Mouse (Mus musculus) kidney, embryonic 16.5 days (tissue): ENCODE measurements around the gene Ifrd1. TPM values are rescaled to one million over a fixed set of nuclear protein-coding genes. Genes with fewer than 3 reads are reported as not detected.
A peak's percentile ranks its signal among the peaks of the same experiment; 100 is the strongest.
"Not testable (repeated sequence)": the region's sequence is repeated elsewhere in the genome, so short reads cannot be mapped to it uniquely, and the experiment has no call there.

Experiments
- ATAC-seq: fragments of 200-750 bp; cut with Nextera tagmentation; 2 replicates; pipeline ENCODE4 v1.8.0; 2017; ENCODE audit warnings: moderate TSS enrichment; ENCODE audit not compliant: low FRiP score, low TSS enrichment
- H3K27ac ChIP-seq: fragments of 300-500 bp; sonication (generic); 2 replicates; pipeline ENCODE4 v1.5.1; 2014; ENCODE audit warnings: low read length
- H3K27me3 ChIP-seq: fragments of 300-500 bp; sonication (generic); 2 replicates; pipeline ENCODE4 v1.6.1; 2014; ENCODE audit warnings: low read length, control low read depth, mixed read lengths; ENCODE audit not compliant: insufficient read depth
- H3K36me3 ChIP-seq: fragments of 300-500 bp; sonication (generic); 2 replicates; pipeline ENCODE4 v1.6.1; 2014; ENCODE audit warnings: low read length, control low read depth, mixed read lengths; ENCODE audit not compliant: insufficient read depth
- H3K4me1 ChIP-seq: fragments of 300-500 bp; sonication (generic); 2 replicates; pipeline ENCODE4 v1.6.1; 2014; ENCODE audit warnings: low read length, control low read depth, mixed read lengths; ENCODE audit not compliant: insufficient read depth
- H3K4me2 ChIP-seq: fragments of 300-500 bp; sonication (generic); replicated peaks from 2 replicates; pipeline ENCODE4 v1.6.1; 2014; ENCODE audit warnings: low read depth, low read length
- H3K4me3 ChIP-seq: fragments of 300-500 bp; sonication (generic); 2 replicates; pipeline ENCODE4 v1.5.1; 2014; ENCODE audit warnings: mild to moderate bottlenecking, low read length
- H3K9ac ChIP-seq: fragments of 300-500 bp; sonication (generic); replicated peaks from 2 replicates; pipeline ENCODE4 v1.6.1; 2014; ENCODE audit warnings: low read length
- H3K9me3 ChIP-seq: fragments of 300-500 bp; sonication (generic); 2 replicates; pipeline ENCODE4 v1.6.1; 2016; ENCODE audit warnings: low read length, control low read depth
- WGBS: fragments of 180-500 bp; shearing (Covaris S2); extraction: QIAGEN DNeasy Blood & Tissue Kit; methylation state at CpG from one replicate; pipeline ENCODE4 v1.1.7; 2014; 5-methylcytosine and 5-hydroxymethylcytosine counted together
- microRNA counts: library from miRNA; unstranded; fragments of <30 nt; microRNA quantifications from one replicate; lab custom pipeline; 2016
- microRNA-seq: library from miRNA; unstranded; fragments of <30 nt; microRNA quantifications from one replicate; pipeline ENCODE4, GENCODE M21; 2016
- polyA plus RNA-seq: library from polyadenylated mRNA; unstranded; fragments of >200 nt; fragmentation: Nextera tagmentation; extraction: Ambion mirVana; gene quantifications from 2 replicates; pipeline ENCODE4 v1.2.1, GENCODE M21; 2015

Gene Ifrd1
- polyA plus RNA-seq, 1 experiment from 2014 or later = 88.7 TPM

DNA sequence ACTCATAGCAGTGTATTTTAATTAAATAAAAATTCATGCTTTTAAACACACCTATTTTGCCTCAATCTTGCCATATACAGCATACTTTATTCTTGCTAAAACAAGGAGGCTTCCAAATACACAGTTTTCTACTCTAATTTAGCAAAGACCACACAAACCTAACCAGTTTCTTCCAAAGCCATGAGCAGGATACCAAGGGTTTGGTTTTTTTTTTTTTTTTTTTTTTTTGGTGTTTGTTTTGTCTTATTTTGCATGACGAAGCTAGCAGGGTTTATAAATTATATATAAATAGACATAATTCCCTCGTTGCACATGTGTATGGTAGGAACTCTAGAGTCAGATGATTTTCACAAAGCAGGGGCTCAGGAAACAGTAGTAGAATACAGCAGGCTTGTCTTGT, 72.1 kb downstream of the Ifrd1 start:
- Histone ChIP-seq H3K4me1 (no peaks in the 10 kb centered on the region), H3K36me3 (no peaks in the 10 kb centered on the region), H3K4me3 (no peak overlapping the region), H3K4me2 (no peak overlapping the region), H3K27ac (no peak overlapping the region), H3K9ac (no peak overlapping the region), H3K9me3 (no peaks in the 10 kb centered on the region), H3K27me3 (no peaks in the 10 kb centered on the region)
- 79% methylated on average over 2 of the region's 2 CpGs for WGBS
- no peak for ATAC-seq

DNA sequence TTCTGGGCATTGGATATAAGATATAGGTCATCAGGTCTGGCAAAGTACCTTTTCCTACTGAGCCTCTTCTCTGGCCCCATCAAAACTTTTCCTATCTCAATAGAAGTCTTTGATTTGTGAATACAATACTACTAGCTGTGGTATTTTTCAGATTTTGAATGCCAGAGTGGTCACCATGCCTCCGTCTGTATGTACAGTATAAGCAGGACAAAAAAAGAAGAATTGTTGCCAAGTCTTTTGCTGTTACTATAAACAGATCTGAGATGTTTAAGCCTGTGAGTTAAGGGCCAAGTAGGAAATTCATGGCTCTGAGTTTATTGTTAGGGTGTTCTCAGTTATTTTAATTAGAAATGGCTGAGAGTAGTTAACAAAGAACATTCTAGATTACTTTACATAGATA, 73.1 kb downstream of the Ifrd1 start:
- H3K36me3 ChIP-seq, H3K4me3 ChIP-seq, ATAC-seq, H3K27ac ChIP-seq, H3K4me1 ChIP-seq, H3K9me3 ChIP-seq, H3K9ac ChIP-seq, H3K27me3 ChIP-seq, H3K4me2 ChIP-seq: not testable (repeated sequence)
- 59% methylated on average over 1 of the region's 1 CpGs for WGBS

DNA sequence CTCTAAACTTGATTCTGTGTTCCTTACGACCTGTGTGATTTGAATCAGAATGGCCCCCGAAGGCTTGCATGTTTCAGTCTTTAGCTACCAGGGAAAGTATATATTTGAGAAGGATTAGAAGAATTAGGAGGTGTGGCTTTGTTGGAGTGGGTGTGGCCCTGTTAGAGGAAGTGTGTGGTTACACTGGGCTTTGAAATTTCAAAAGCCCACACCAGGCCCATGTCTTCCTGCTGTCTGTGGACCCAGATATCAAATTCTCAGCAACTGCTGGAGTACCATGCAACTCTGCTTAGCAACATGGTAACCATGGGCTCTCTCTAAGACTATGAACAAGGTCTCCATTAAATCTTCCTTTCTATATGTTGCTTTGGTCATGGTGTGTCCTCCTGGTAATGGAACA, 76.7 kb downstream of the Ifrd1 start:
- Histone ChIP-seq H3K9ac (no peak overlapping the region), H3K4me1 (no peaks in the 10 kb centered on the region), H3K27ac (no peak overlapping the region), H3K36me3 (no peaks in the 10 kb centered on the region), H3K27me3 (no peaks in the 10 kb centered on the region), H3K9me3 (no peaks in the 10 kb centered on the region), H3K4me3 (no peak overlapping the region), H3K4me2 (no peak overlapping the region)
- no peak for ATAC-seq
- 80% methylated on average over 2 of the region's 2 CpGs for WGBS

DNA sequence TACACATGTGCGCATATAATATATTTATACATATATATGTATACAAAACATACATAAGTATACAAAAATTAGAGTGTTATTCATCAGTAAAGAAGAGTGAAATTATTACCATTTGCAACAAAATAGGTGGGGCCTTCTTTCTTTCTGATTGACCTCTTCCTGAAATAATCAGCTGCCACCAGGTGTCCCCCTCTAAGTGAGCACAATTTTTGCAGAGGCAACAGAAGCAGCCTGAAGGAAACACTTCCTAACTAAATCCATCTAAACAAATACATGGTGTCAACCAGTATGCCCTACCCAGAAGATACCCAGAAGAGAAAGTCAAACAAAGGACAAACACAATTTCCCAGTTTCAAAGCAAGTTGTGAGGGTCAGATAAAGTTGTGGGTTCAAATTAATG, 78.6 kb downstream of the Ifrd1 start:
- H3K36me3 ChIP-seq = no peaks in the 10 kb centered on the region
- no peak overlapping the region for H3K9ac ChIP-seq
- 88% methylated on average over 1 of the region's 1 CpGs for WGBS
- ATAC-seq = no peak
- no peaks in the 10 kb centered on the region for H3K9me3 ChIP-seq
- H3K4me1 ChIP-seq = no peaks in the 10 kb centered on the region
- no peak overlapping the region for H3K27ac ChIP-seq
- no peak overlapping the region for H3K4me2 ChIP-seq
- H3K4me3 ChIP-seq = no peak overlapping the region
- H3K27me3 ChIP-seq = no peaks in the 10 kb centered on the region

DNA sequence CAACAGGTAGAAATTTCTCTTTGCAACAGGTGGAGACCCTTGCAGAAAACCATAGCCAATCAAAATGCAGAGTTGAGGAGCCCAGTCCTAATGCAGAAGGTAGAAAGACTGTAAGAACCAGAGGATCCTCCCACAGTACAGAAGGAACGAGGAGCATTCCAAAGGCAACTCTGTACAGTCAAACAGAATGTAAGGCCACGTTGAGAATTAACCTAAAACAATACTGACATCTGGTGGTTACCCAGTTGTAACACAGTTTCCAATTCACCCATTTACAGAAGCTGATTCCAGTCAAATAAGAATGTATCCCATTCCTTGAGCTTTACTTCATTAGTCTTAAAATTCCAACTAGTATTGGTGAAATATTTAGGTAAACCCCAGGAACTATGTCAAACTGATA, 83.7 kb downstream of the Ifrd1 start:
- no peaks in the 10 kb centered on the region for H3K4me1 ChIP-seq
- H3K9me3 ChIP-seq = no peaks in the 10 kb centered on the region
- no peak overlapping the region for H3K4me3 ChIP-seq
- H3K27me3 ChIP-seq = no peaks in the 10 kb centered on the region
- H3K9ac ChIP-seq = no peak overlapping the region
- no peak overlapping the region for H3K27ac ChIP-seq
- 1% methylated on average over 2 of the region's 2 CpGs for WGBS
- peak; percentile 86 for ATAC-seq
- H3K4me2 ChIP-seq = no peak overlapping the region
- no peaks in the 10 kb centered on the region for H3K36me3 ChIP-seq

DNA sequence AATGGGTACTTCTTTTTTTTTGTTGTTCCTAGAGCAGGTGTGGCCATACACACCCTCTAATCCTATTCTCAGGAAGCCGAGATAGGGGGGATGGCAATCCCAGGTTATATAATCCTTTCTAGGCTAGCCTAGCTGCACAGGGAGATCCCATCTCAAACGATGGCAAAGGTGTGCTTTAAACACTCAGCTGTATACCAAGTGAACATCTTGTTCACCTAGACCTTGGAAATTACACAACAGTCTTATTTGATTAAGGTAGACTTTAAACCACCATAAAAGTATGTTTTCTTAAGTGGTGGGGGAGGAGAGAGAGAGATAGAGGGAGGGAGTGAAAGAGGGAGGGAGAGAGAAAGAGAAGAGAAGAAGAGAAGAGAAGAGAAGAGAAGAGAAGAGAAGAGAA, 87.5 kb downstream of the Ifrd1 start:
- Histone ChIP-seq H3K27ac (no peak overlapping the region), H3K36me3 (no peaks in the 10 kb centered on the region), H3K27me3 (no peaks in the 10 kb centered on the region), H3K9ac (no peak overlapping the region), H3K4me3 (no peak overlapping the region), H3K4me2 (no peak overlapping the region), H3K4me1 (no peaks in the 10 kb centered on the region), H3K9me3 (no peaks in the 10 kb centered on the region)
- no peak for ATAC-seq
- WGBS = 76% methylated on average over 2 of the region's 2 CpGs

DNA sequence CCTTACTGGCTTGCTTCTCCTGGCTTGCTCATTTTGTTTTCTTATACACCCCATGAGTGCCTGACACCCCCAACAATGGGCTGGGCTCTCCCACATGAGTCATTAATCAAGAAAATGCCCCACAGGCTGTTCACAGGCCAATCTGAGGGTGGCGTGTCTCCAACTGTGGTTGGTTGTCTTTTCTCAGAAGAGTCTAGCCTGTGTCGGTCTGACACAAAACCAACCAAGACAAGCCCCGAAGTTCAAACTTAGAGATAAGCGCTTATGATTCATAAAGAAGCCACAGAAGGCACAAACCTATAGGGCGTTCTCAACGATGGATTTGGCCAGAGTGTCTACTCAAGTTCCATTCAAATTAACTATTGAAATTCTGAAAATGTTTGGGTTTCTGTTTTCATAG, 94.1 kb downstream of the Ifrd1 start:
- WGBS = 92% methylated on average over 6 of the region's 6 CpGs
- Histone ChIP-seq H3K9me3 (no peaks in the 10 kb centered on the region), H3K4me2 (no peak overlapping the region), H3K27ac (no peak overlapping the region), H3K4me1 (no peaks in the 10 kb centered on the region), H3K36me3 (no peaks in the 10 kb centered on the region), H3K4me3 (no peak overlapping the region), H3K27me3 (no peaks in the 10 kb centered on the region), H3K9ac (no peak overlapping the region)
- ATAC-seq = no peak

DNA sequence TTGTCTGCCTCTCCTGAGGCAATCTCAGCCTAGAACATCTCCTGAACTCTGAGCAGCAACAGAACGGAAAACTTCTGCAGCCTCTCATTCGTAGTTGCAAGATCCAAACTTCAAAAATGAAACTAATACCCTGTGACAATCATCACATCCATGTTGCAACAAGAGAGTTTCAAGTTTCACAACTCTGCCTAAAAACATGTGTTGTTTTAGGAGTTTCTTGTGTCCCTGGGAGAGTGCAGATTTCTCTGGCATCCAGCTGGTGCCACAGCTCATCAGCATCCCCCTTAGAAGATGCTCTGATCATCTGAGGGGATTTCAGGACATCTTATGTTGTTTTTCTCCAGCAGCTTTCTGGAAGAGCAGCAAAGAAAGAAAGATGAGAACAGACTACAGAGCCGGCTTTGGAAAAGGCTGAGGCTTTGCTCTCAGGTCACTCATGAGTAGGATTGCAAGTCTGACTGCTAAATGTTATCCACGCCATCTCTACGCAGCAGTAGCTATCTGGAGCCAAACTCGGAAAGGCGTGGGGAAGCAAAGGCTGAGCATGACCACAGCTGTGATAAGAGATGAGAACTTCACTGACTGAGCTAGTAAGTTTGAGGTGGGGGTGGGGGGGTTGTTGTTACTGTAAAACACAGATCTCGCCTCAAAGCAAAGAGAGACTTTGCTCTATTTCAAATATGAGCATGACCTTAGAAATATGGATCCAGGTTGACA, 95.8 kb downstream of the Ifrd1 start:
- ATAC-seq = no peak
- H3K9ac ChIP-seq = no peak overlapping the region
- H3K9me3 ChIP-seq = no peaks in the 10 kb centered on the region
- H3K27me3 ChIP-seq = no peaks in the 10 kb centered on the region
- no peaks in the 10 kb centered on the region for H3K4me1 ChIP-seq
- WGBS = 72% methylated on average over 8 of the region's 8 CpGs
- H3K4me2 ChIP-seq = no peak overlapping the region
- no peaks in the 10 kb centered on the region for H3K36me3 ChIP-seq
- H3K4me3 ChIP-seq = no peak overlapping the region
- no peak overlapping the region for H3K27ac ChIP-seq

MicroRNA genes within 50 kb of the gene (microRNA counts, 519-probe panel; counts per million panel counts)
- 104 counts per million, percentile 35 among the panel's probes with 10 or more counts for microRNA mmu-miR-1938 (lab: Ali Mortazavi, UCI)

Small RNA genes lying within 50 kb of the gene (microRNA-seq; reads per million reads assigned to microRNA genes)
- gene Mir1938 = not detected

Other genes starting within 250 kb of the Ifrd1 start
- 46.4 and 47.0 TPM in 2 replicates for gene Arl4a, start 210.5 kb downstream of the Ifrd1 start, polyA plus RNA-seq
- 25.1 and 26.3 TPM in 2 replicates for gene Scin, start 114.3 kb downstream of the Ifrd1 start, polyA plus RNA-seq
- gene Lsmem1, start 49.0 kb downstream of the Ifrd1 start, polyA plus RNA-seq = 0.21 and 0.23 TPM in 2 replicates
- gene Zfp277, start 197.4 kb upstream of the Ifrd1 start, polyA plus RNA-seq = 42.4 and 42.8 TPM in 2 replicates
- gene Dock4, start 197.4 kb upstream of the Ifrd1 start, polyA plus RNA-seq = 13.3 and 18.4 TPM in 2 replicates